Mouse (Mus musculus) mammary gland, adult 2 months (tissue): ENCODE results near the gene Cdkl5. TPM values are rescaled to one million over a fixed set of nuclear protein-coding genes. Genes with fewer than 3 reads are reported as not detected.

Experiments used
- polyA plus RNA-seq: library from polyadenylated mRNA; depleted of rRNA; stranded (reverse); fragments of >200 nt; gene quantifications from 2 replicates; pipeline ENCODE4 v1.2.3, GENCODE M21; 2012; ENCODE audit warnings: low replicate concordance; rRNA removed

Cdkl5 gene
- 0.63 and 0.83 TPM in 2 replicates for polyA plus RNA-seq

GRCm38 (mm10) chrX:160994543-160995121, at the start of gene Cdkl5:
TSS of gene Cdkl5 (minus strand) at chrX:160994704.

GRCm38 (mm10) chrX:160906952-160907351, 87.6 kb downstream of the Cdkl5 start, which contains the start of gene Gja6:
TSS of gene Gja6 (minus strand) at chrX:160907052.

GRCm38 (mm10) chrX:160767713-160768112, 226.8 kb downstream of the Cdkl5 start, which contains the start of gene Rs1:
TSS of gene Rs1 (plus strand) at chrX:160768013.

GRCm38 (mm10) chrX:160735650-160736049, 258.9 kb downstream of the Cdkl5 start, which contains the start of gene Ppef1:
TSS of gene Ppef1 (minus strand) at chrX:160735765.

Other genes with a start within 250 kb of the Cdkl5 start
- gene Rs1, start 226.7 kb downstream of the Cdkl5 start, polyA plus RNA-seq, result not detected in 2 replicates
- gene Gja6, start 87.7 kb downstream of the Cdkl5 start, polyA plus RNA-seq, result 0.07 TPM in 1 of 2 replicates, not detected in the other
- gene Scml2, start 122.5 kb upstream of the Cdkl5 start, polyA plus RNA-seq, result 0.20 and 0.29 TPM in 2 replicates